Mouse (Mus musculus) thymus, adult 2 months (tissue): ENCODE data around the gene Lysmd1. TPM values are rescaled to one million over a fixed set of nuclear protein-coding genes. Genes with fewer than 3 reads are reported as not detected.
A peak's percentile ranks its signal among the peaks of the same experiment; 100 is the strongest.
"Not testable (repeated sequence)": the region's sequence is repeated elsewhere in the genome, so short reads cannot be mapped to it uniquely, and the experiment has no call there.

Experiments
- DNase-seq: peaks from one replicate; pipeline ENCODE4 v3.0.0; 2021
- H3K27ac ChIP-seq: fragments of 200-500 bp; 2 replicates; pipeline ENCODE4 v1.5.1; 2012; ENCODE audit warnings: low read length, control low read depth; ENCODE audit not compliant: control insufficient read depth, insufficient read depth
- H3K27me3 ChIP-seq: fragments of 200-500 bp; 2 replicates; pipeline ENCODE4 v1.6.1; 2012; ENCODE audit warnings: mild to moderate bottlenecking, low read length, moderate library complexity, mixed read lengths; ENCODE audit not compliant: control insufficient read depth, insufficient read depth
- H3K36me3 ChIP-seq: fragments of 200-500 bp; 2 replicates; pipeline ENCODE4 v1.6.1; 2012; ENCODE audit warnings: mild to moderate bottlenecking, low read length, moderate library complexity; ENCODE audit not compliant: control insufficient read depth, insufficient read depth
- H3K4me1 ChIP-seq: fragments of 200-500 bp; replicated peaks from 2 replicates; pipeline ENCODE4 v1.6.1; 2012; ENCODE audit warnings: low read length; ENCODE audit not compliant: control insufficient read depth, insufficient read depth
- H3K4me3 ChIP-seq: fragments of 200-500 bp; 2 replicates; pipeline ENCODE4 v1.5.1; 2012; ENCODE audit warnings: mild to moderate bottlenecking, low read length, control low read depth, moderate library complexity; ENCODE audit not compliant: control insufficient read depth, insufficient read depth
- CTCF ChIP-seq: fragments of 200-500 bp; IDR thresholded peaks from 2 replicates; pipeline ENCODE4 v1.5.1; 2012; ENCODE audit warnings: mild to moderate bottlenecking, control low read depth, low read length, moderate library complexity, borderline replicate concordance; ENCODE audit not compliant: control insufficient read depth, poor library complexity, insufficient read depth; ENCODE audit errors: extremely low read depth
- POLR2A ChIP-seq: fragments of 200-500 bp; IDR thresholded peaks from 2 replicates; pipeline ENCODE4 v1.6.1; 2012; ENCODE audit warnings: mild to moderate bottlenecking, low read length, control low read depth, moderate library complexity; ENCODE audit not compliant: control insufficient read depth, poor library complexity, insufficient read depth; ENCODE audit errors: extremely low read depth
- WGBS: fragments of 180-500 bp; shearing (Covaris S2); methylation state at CpG from one replicate; pipeline ENCODE4 v1.1.7; 2018; 5-methylcytosine and 5-hydroxymethylcytosine counted together
- polyA plus RNA-seq: library from polyadenylated mRNA; depleted of rRNA; stranded (reverse); fragments of >200 nt; gene quantifications from 2 replicates; pipeline ENCODE4 v1.2.3, GENCODE M21; 2012

Lysmd1 gene
- polyA plus RNA-seq, 1 experiment, result 14.1 TPM

DNA sequence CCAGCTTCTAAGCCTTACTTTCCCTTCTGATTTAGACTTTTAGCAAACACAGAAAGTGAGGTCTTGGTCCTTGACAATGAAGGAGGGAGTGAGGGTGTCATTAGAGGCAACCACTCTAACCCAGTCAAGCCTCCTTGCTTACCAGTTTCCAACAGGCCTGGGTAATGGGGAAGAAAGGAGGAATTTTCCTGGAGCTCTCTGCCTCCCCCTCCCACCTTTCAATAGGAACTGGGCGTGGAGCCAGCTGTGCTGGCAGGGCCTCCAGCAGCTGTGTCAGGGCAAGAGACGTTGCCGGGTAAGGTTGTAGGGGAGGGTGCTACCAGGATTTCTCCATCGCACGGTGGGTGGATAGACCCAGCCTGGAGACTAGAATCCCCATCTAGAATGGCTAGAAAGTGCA lies 8.9 kb upstream of the Lysmd1 start:
- no peak for DNase-seq
- Histone ChIP-seq H3K4me1 (no peaks in the 10 kb centered on the region), H3K27ac (no peak overlapping the region), H3K36me3 (peaks cover 24% of the 10 kb centered on the region), H3K4me3 (no peak overlapping the region), H3K27me3 (no peaks in the 10 kb centered on the region)
- TF ChIP-seq CTCF, result no peak
- TF ChIP-seq POLR2A, result no peak
- WGBS, result 74% methylated on average over 5 of the region's 5 CpGs

DNA sequence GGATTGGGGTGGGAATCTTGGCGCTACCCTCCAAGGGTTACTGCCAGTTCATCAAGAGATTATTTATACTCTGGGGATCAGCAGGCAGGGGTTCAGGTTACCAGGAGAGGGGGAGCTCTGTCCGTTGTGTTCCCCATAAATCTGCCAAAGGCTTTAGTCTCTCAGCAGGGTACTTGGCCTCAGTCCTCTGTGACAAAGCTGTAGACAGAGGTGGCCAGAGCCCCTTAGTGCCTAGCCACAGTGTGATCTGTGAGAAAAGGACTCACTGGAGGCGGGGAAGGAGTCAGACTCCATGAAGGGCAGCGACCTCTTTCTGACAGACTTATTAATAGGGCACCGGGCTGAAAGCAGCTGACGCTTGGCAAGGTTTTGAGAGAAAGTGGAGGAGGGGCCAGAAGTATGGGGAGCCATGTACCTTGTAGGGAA lies 4.6 kb upstream of the Lysmd1 start:
- WGBS, result 97% methylated on average over 6 of the region's 6 CpGs
- Histone ChIP-seq H3K4me3 (no peak overlapping the region), H3K4me1 (peaks cover 6% of the 10 kb centered on the region), H3K27ac (no peak overlapping the region), H3K36me3 (no peaks in the 10 kb centered on the region; the same call in 1 of the 2 replicates), H3K27me3 (no peaks in the 10 kb centered on the region)
- TF ChIP-seq CTCF, result no peak
- no peak for TF ChIP-seq POLR2A
- no peak for DNase-seq

DNA sequence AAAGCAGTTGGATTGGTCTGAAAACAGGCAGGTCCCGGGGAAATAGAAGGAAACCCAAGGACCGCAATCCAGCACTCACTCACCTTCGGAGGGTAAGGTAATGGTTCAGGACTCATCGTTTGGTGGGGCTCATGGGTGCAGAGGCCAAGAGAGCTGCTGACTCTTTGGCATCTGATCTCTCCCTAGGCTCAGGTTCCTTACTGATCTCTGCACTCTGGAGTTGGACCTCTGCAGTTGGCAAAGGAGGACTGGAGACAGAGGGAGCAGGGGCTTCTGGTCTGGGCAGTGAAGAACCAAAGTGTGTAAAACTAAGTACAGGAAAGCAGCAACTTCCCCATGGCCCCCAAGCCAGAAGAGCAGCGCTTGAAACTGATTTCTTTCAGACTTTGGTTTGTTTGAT lies 3.8 kb upstream of the Lysmd1 start:
- H3K36me3 ChIP-seq, result no peaks in the 10 kb centered on the region; the same call in 1 of the 2 replicates
- H3K27me3 ChIP-seq, result no peaks in the 10 kb centered on the region
- no peak for DNase-seq
- 94% methylated on average over 5 of the region's 5 CpGs for WGBS
- TF ChIP-seq POLR2A, result no peak
- no peak for TF ChIP-seq CTCF
- H3K4me1 ChIP-seq, result peaks cover 10% of the 10 kb centered on the region
- no peak overlapping the region for H3K4me3 ChIP-seq
- H3K27ac ChIP-seq, result no peak overlapping the region

DNA sequence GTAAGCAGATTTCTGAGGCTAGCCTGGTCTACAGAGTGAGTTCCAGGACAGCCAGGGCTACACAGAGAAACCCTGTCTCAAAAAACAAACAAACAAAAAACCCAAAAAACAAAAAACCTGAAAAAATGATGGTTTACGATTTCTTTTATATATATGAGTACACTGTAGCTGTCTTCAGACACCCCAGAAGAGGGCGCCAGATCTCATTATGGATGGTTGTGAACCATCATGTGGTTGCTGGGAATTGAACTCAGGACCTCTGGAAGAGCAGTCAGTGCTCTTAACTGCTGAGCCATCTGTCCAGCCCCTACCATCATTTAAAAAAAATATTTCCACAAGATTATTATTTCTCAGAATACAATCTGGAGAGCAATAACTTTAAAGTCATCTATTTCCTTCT lies 1.5 kb upstream of the Lysmd1 start:
- not testable (repeated sequence) for DNase-seq, H3K36me3 ChIP-seq, H3K27me3 ChIP-seq, H3K27ac ChIP-seq, H3K4me3 ChIP-seq
- 97% methylated on average over 2 of the region's 2 CpGs for WGBS
- peaks cover 16% of the 10 kb centered on the region for H3K4me1 ChIP-seq

DNA sequence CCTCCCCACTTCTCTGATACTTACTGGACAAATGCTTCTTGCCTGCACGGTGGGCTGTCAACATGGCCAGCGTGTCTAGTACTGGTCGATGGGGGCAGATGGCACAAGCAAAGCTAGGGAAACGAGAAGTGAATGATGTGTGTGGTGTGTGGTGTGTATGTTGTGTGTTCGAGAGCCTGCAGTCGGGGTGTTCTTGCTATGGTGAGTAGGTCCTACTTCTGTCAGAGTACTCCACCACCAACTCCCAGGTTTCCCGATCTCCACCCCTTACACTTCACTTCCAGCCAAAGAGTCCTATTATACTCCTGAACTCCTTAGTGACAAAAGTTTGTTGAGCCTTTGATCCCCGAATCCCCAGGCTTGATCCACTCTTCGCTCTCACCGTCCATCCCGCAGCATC lies 712 bp upstream of the Lysmd1 start:
- no peaks in the 10 kb centered on the region for H3K27me3 ChIP-seq
- H3K4me3 ChIP-seq, result peak overlapping the region; percentile 53
- DNase-seq, result no peak
- TF ChIP-seq CTCF, result no peak
- TF ChIP-seq POLR2A, result no peak
- no peak overlapping the region for H3K27ac ChIP-seq
- H3K4me1 ChIP-seq, result peaks cover 20% of the 10 kb centered on the region
- no peaks in the 10 kb centered on the region; the same call in 1 of the 2 replicates for H3K36me3 ChIP-seq
- 61% methylated on average over 11 of the region's 11 CpGs for WGBS

DNA sequence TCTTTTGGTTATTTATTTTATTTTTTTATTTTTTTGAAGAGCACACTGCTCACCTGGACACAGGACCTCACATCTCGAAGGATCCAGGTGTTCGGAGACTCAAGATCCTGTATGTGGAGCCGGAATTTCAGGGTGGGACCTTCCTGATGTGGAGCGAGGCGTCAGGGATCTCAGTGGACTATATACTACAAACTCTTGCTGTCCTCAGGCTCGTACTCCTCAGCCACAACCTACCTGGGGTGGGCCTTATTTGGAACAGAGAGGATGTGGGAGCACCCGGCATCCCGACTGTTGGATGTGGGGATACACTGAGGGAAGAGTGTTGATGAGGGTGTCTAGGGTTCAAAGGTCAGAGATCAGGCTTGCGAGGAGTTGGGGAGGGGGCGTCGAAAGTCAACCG lies 245 bp downstream of the Lysmd1 start:
- not testable (repeated sequence) for DNase-seq, H3K36me3 ChIP-seq, H3K27ac ChIP-seq, H3K27me3 ChIP-seq, H3K4me3 ChIP-seq
- H3K4me1 ChIP-seq, result peaks cover 21% of the 10 kb centered on the region
- WGBS, result no CpG with 5 or more reads among the region's 12 CpGs

DNA sequence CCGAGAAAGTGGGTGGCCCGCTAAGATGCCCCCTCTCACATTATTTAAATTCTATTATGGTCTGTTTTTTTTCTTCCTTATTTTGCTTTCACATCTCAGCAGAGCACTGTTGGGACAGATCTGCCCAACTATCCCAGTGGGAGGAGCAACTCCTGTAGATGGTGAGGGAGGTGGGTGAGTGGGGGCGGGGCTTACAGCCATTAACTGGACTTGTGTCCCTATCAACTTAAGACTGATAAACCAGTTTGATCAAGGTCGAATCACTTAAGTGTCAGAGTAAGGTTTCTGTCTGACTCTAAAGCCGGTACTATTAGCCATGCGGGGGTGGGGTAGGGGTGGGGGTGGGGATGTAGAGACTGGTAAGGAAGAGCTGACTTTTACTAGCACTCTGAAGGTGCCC lies 1.1 kb downstream of the Lysmd1 start:
- H3K4me1 ChIP-seq, result peaks cover 28% of the 10 kb centered on the region
- peak overlapping the region; percentile 45 for H3K4me3 ChIP-seq
- 4% methylated on average over 6 of the region's 6 CpGs for WGBS
- H3K36me3 ChIP-seq, result peaks cover 7% of the 10 kb centered on the region
- no peaks in the 10 kb centered on the region for H3K27me3 ChIP-seq
- peak; percentile 34 for DNase-seq
- peak overlapping the region; percentile 41; the same call in 1 of the 2 replicates for H3K27ac ChIP-seq
- no peak for TF ChIP-seq CTCF
- TF ChIP-seq POLR2A, result no peak
